Mouse (Mus musculus): ENCODE data around the gene Gm28047. TPM values are rescaled to one million over a fixed set of nuclear protein-coding genes. Genes with fewer than 3 reads are reported as not detected.

Gm28047 gene
- polyA plus RNA-seq, 1 experiment from 2014 or later, result not detected

GRCm38 (mm10) chr15:102526111-102527002, 98.5 kb downstream of the Gm28047 start:
- H3K9me3 ChIP-seq (ENCODE audit: control insufficient read depth, low read length), result no peaks in the 10 kb centered on the region
- H3K36me3 ChIP-seq (ENCODE audit: control insufficient read depth, insufficient read depth, low read length), result peaks cover 52% of the 10 kb centered on the region
- no peak overlapping the region for H3K4me2 ChIP-seq (ENCODE audit: low read depth, low read length)
- no peak for ATAC-seq (ENCODE audit: low read depth)
- no peak overlapping the region for H3K9ac ChIP-seq (ENCODE audit: low read length)
- H3K4me1 ChIP-seq (replicated peaks; ENCODE audit: control insufficient read depth, insufficient read depth, low read length), result no peaks in the 10 kb centered on the region
- H3K4me3 ChIP-seq (ENCODE audit: low read length), result no peak overlapping the region
- H3K27ac ChIP-seq (ENCODE audit: low read length), result no peak overlapping the region
- 73% methylated on average over 6 of the region's 6 CpGs for WGBS
- H3K27me3 ChIP-seq (ENCODE audit: control insufficient read depth, insufficient read depth, low read depth, low read length), result no peaks in the 10 kb centered on the region

GRCm38 (mm10) chr15:102524892-102525485, 99.9 kb downstream of the Gm28047 start, which contains the start of gene Npff:
TSS of gene Npff (minus strand) at chr15:102524942.
- WGBS, result 1% methylated on average over 3 of the region's 3 CpGs
- no peak within 1 kb of the TSS for H3K4me2 ChIP-seq (ENCODE audit: low read depth, low read length)
- peak; percentile 56; the same call in 1 of the 2 replicates for ATAC-seq (ENCODE audit: low read depth)
- peaks cover 43% of the 10 kb centered on the region for H3K36me3 ChIP-seq (ENCODE audit: control insufficient read depth, insufficient read depth, low read length)
- H3K4me1 ChIP-seq (replicated peaks; ENCODE audit: control insufficient read depth, insufficient read depth, low read length), result no peaks in the 10 kb centered on the region; the same call in 1 of the 2 replicates
- H3K4me3 ChIP-seq (ENCODE audit: low read length), result no peak within 1 kb of the TSS
- no peaks in the 10 kb centered on the region for H3K27me3 ChIP-seq (ENCODE audit: control insufficient read depth, insufficient read depth, low read depth, low read length)
- no peak within 1 kb of the TSS for H3K9ac ChIP-seq (ENCODE audit: low read length)
- H3K9me3 ChIP-seq (ENCODE audit: control insufficient read depth, low read length), result no peaks in the 10 kb centered on the region
- H3K27ac ChIP-seq (ENCODE audit: low read length), result no peak within 1 kb of the TSS

GRCm38 (mm10) chr15:102521480-102521879, 103.4 kb downstream of the Gm28047 start:
- no peak for ATAC-seq (ENCODE audit: low read depth)
- Histone ChIP-seq H3K27me3 (ENCODE audit: control insufficient read depth, insufficient read depth, low read depth, low read length) (no peaks in the 10 kb centered on the region), H3K4me2 (ENCODE audit: low read depth, low read length) (no peak overlapping the region), H3K36me3 (ENCODE audit: control insufficient read depth, insufficient read depth, low read length) (peaks cover 16% of the 10 kb centered on the region; the same call in 1 of the 2 replicates), H3K9me3 (ENCODE audit: control insufficient read depth, low read length) (no peaks in the 10 kb centered on the region), H3K9ac (ENCODE audit: low read length) (no peak overlapping the region), H3K4me1 (replicated peaks; ENCODE audit: control insufficient read depth, insufficient read depth, low read length) (peaks cover 6% of the 10 kb centered on the region), H3K4me3 (ENCODE audit: low read length) (no peak overlapping the region), H3K27ac (ENCODE audit: low read length) (no peak overlapping the region)
- 78% methylated on average over 4 of the region's 4 CpGs for WGBS

- H3K27ac ChIP-seq (ENCODE audit: low read length), result no peak overlapping the region
- no peaks in the 10 kb centered on the region for H3K9me3 ChIP-seq (ENCODE audit: control insufficient read depth, low read length)
- no peak overlapping the region for H3K4me3 ChIP-seq (ENCODE audit: low read length)
- no peak for ATAC-seq (ENCODE audit: low read depth)
- peaks cover 16% of the 10 kb centered on the region; the same call in 1 of the 2 replicates for H3K36me3 ChIP-seq (ENCODE audit: control insufficient read depth, insufficient read depth, low read length)
- H3K4me1 ChIP-seq (replicated peaks; ENCODE audit: control insufficient read depth, insufficient read depth, low read length), result peaks cover 14% of the 10 kb centered on the region
- H3K9ac ChIP-seq (ENCODE audit: low read length), result no peak overlapping the region
- H3K4me2 ChIP-seq (ENCODE audit: low read depth, low read length), result no peak overlapping the region
- H3K27me3 ChIP-seq (ENCODE audit: control insufficient read depth, insufficient read depth, low read depth, low read length), result no peaks in the 10 kb centered on the region
- 67% methylated on average over 4 of the region's 4 CpGs for WGBS
Observed at GRCm38 (mm10) chr15:102520416-102520815, 104.5 kb downstream of the Gm28047 start.

- no peaks in the 10 kb centered on the region for H3K27me3 ChIP-seq (ENCODE audit: control insufficient read depth, insufficient read depth, low read depth, low read length)
- 51% methylated on average over 15 of the region's 17 CpGs for WGBS
- H3K36me3 ChIP-seq (ENCODE audit: control insufficient read depth, insufficient read depth, low read length), result peaks cover 15% of the 10 kb centered on the region; the same call in 1 of the 2 replicates
- no peak for ATAC-seq (ENCODE audit: low read depth)
- H3K4me1 ChIP-seq (replicated peaks; ENCODE audit: control insufficient read depth, insufficient read depth, low read length), result peaks cover 14% of the 10 kb centered on the region
- H3K9me3 ChIP-seq (ENCODE audit: control insufficient read depth, low read length), result no peaks in the 10 kb centered on the region
- peak overlapping the region; percentile 92 for H3K9ac ChIP-seq (ENCODE audit: low read length)
- peak overlapping the region; percentile 99; the same call in 1 of the 2 replicates for H3K27ac ChIP-seq (ENCODE audit: low read length)
- H3K4me3 ChIP-seq (ENCODE audit: low read length), result peak overlapping the region; percentile 60
- H3K4me2 ChIP-seq (ENCODE audit: low read depth, low read length), result peak overlapping the region; percentile 82
Observed at GRCm38 (mm10) chr15:102519211-102520141, 105.4 kb downstream of the Gm28047 start.

GRCm38 (mm10) chr15:102518859-102519201, 106.0 kb downstream of the Gm28047 start:
- Histone ChIP-seq H3K4me3 (ENCODE audit: low read length) (peak overlapping the region; percentile 60), H3K9ac (ENCODE audit: low read length) (peak overlapping the region; percentile 92), H3K27ac (ENCODE audit: low read length) (peak overlapping the region; percentile 99), H3K27me3 (ENCODE audit: control insufficient read depth, insufficient read depth, low read depth, low read length) (no peaks in the 10 kb centered on the region), H3K4me2 (ENCODE audit: low read depth, low read length) (peak overlapping the region; percentile 82), H3K9me3 (ENCODE audit: control insufficient read depth, low read length) (no peaks in the 10 kb centered on the region), H3K36me3 (ENCODE audit: control insufficient read depth, insufficient read depth, low read length) (peaks cover 10% of the 10 kb centered on the region; the same call in 1 of the 2 replicates), H3K4me1 (replicated peaks; ENCODE audit: control insufficient read depth, insufficient read depth, low read length) (peaks cover 14% of the 10 kb centered on the region)
- no peak for ATAC-seq (ENCODE audit: low read depth)
- WGBS, result 8% methylated on average over 9 of the region's 9 CpGs

GRCm38 (mm10) chr15:102517976-102518858, 106.7 kb downstream of the Gm28047 start, which contains the start of gene Tarbp2:
TSS of gene Tarbp2 (plus strand) at chr15:102518192.
- Histone ChIP-seq H3K36me3 (ENCODE audit: control insufficient read depth, insufficient read depth, low read length) (peaks cover 6% of the 10 kb centered on the region; the same call in 1 of the 2 replicates), H3K27me3 (ENCODE audit: control insufficient read depth, insufficient read depth, low read depth, low read length) (no peaks in the 10 kb centered on the region), H3K9me3 (ENCODE audit: control insufficient read depth, low read length) (no peaks in the 10 kb centered on the region), H3K27ac (ENCODE audit: low read length) (peak within 1 kb of the TSS; percentile 99), H3K4me3 (ENCODE audit: low read length) (peak within 1 kb of the TSS; percentile 60), H3K4me2 (ENCODE audit: low read depth, low read length) (peak within 1 kb of the TSS; percentile 89), H3K9ac (ENCODE audit: low read length) (peak within 1 kb of the TSS; percentile 92), H3K4me1 (replicated peaks; ENCODE audit: control insufficient read depth, insufficient read depth, low read length) (peaks cover 14% of the 10 kb centered on the region)
- under 1% methylated on average over 60 of the region's 60 CpGs for WGBS
- ATAC-seq (ENCODE audit: low read depth), result peak; percentile 92

- Histone ChIP-seq H3K4me2 (ENCODE audit: low read depth, low read length) (peak overlapping the region; percentile 89), H3K27me3 (ENCODE audit: control insufficient read depth, insufficient read depth, low read depth, low read length) (no peaks in the 10 kb centered on the region), H3K27ac (ENCODE audit: low read length) (peak overlapping the region; percentile 83), H3K9me3 (ENCODE audit: control insufficient read depth, low read length) (no peaks in the 10 kb centered on the region), H3K9ac (ENCODE audit: low read length) (peak overlapping the region; percentile 64), H3K36me3 (ENCODE audit: control insufficient read depth, insufficient read depth, low read length) (peaks cover 6% of the 10 kb centered on the region; the same call in 1 of the 2 replicates), H3K4me1 (replicated peaks; ENCODE audit: control insufficient read depth, insufficient read depth, low read length) (peaks cover 14% of the 10 kb centered on the region), H3K4me3 (ENCODE audit: low read length) (peak overlapping the region; percentile 60)
- 0% methylated on average over 10 of the region's 10 CpGs for WGBS
- ATAC-seq (ENCODE audit: low read depth), result no peak
Observed at GRCm38 (mm10) chr15:102517631-102517975, 107.3 kb downstream of the Gm28047 start.
